Mouse (Mus musculus): ENCODE measurements around the gene Dclre1b. TPM values are rescaled to one million over a fixed set of nuclear protein-coding genes. Genes with fewer than 3 reads are reported as not detected.
A peak's percentile ranks its signal among the peaks of the same experiment; 100 is the strongest.

The Dclre1b gene
- polyA plus RNA-seq, 1 experiment: 17.6 TPM

- H3K27ac ChIP-seq (ENCODE audit: control insufficient read depth, insufficient read depth, low read depth, low read length, poor library complexity): no peak overlapping the region
- 48% methylated on average over 11 of the region's 11 CpGs for WGBS
- H3K4me1 ChIP-seq (ENCODE audit: control insufficient read depth, insufficient read depth, low read length): peaks cover 13% of the 10 kb centered on the region
- no peak for TF ChIP-seq CTCF (IDR thresholded peaks at IDR 0.05; ENCODE audit: control insufficient read depth, insufficient read depth, low read length)
- TF ChIP-seq POLR2A (IDR thresholded peaks at IDR 0.05; ENCODE audit: borderline replicate concordance, control insufficient read depth, low read depth, low read length): no peak
- H3K4me3 ChIP-seq (replicated peaks; ENCODE audit: control insufficient read depth, low read depth, low read length): no peak overlapping the region
These were observed 31.3 kb downstream of the Dclre1b start for GRCm38 (mm10) chr3:103777940-103778339.

DNA sequence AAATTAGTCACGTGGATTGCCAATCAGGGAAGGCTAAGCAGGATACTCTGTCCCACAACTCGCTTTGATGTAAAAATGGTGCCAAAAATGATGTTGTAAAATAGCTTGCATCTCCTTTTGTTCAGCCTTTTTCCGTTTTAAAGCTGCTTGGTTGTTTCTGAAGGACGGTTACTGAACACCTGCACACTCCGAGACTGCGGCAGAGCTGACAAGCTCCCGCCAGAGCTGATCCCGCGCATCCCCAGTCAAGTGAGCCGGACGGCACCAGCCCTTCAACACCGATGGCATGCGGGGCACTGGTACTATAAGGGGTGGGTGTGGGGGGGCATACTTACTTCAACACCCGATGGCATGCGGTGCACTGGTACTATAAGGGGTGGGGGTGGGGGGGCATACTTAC is 35.2 kb downstream of the Dclre1b start:
- no peak for TF ChIP-seq POLR2A (IDR thresholded peaks at IDR 0.05; ENCODE audit: borderline replicate concordance, control insufficient read depth, low read depth, low read length)
- TF ChIP-seq CTCF (IDR thresholded peaks at IDR 0.05; ENCODE audit: control insufficient read depth, insufficient read depth, low read length): no peak
- H3K4me3 ChIP-seq (replicated peaks; ENCODE audit: control insufficient read depth, low read depth, low read length): no peak overlapping the region
- 15% methylated on average over 15 of the region's 15 CpGs for WGBS
- no peak overlapping the region for H3K27ac ChIP-seq (ENCODE audit: control insufficient read depth, insufficient read depth, low read depth, low read length, poor library complexity)
- H3K4me1 ChIP-seq (ENCODE audit: control insufficient read depth, insufficient read depth, low read length): peaks cover 10% of the 10 kb centered on the region

GRCm38 (mm10) chr3:103773508-103773907 is 35.7 kb downstream of the Dclre1b start:
- H3K4me3 ChIP-seq (replicated peaks; ENCODE audit: control insufficient read depth, low read depth, low read length): no peak overlapping the region
- 14% methylated on average over 3 of the region's 3 CpGs for WGBS
- TF ChIP-seq POLR2A (IDR thresholded peaks at IDR 0.05; ENCODE audit: borderline replicate concordance, control insufficient read depth, low read depth, low read length) (no peak), CTCF (IDR thresholded peaks at IDR 0.05; ENCODE audit: control insufficient read depth, insufficient read depth, low read length) (no peak)
- peak overlapping the region; percentile 72 for H3K27ac ChIP-seq (ENCODE audit: control insufficient read depth, insufficient read depth, low read depth, low read length, poor library complexity)
- H3K4me1 ChIP-seq (ENCODE audit: control insufficient read depth, insufficient read depth, low read length): peaks cover 7% of the 10 kb centered on the region

DNA sequence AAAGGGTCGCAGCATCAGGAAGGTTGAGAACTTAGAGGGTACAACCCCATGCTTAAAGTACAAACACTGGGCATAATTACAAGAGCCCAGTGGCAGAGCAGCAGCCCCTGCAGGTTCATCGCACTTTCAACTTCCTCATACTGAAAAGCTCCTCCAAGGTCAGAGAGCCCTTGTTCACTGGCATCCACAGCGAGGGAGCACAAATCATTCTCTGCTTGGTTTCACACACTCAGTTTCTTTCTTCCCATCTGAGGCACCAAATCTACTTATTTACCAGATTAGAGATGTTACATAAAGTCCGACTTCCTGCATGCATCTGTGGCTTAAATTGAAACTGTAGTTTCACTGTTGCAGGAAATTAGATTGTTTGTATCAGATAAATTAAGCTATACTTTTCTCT is 36.4 kb downstream of the Dclre1b start:
- WGBS: 2% methylated on average over 4 of the region's 4 CpGs
- H3K4me3 ChIP-seq (replicated peaks; ENCODE audit: control insufficient read depth, low read depth, low read length): no peak overlapping the region
- no peak overlapping the region; the same call in 1 of the 2 replicates for H3K27ac ChIP-seq (ENCODE audit: control insufficient read depth, insufficient read depth, low read depth, low read length, poor library complexity)
- H3K4me1 ChIP-seq (ENCODE audit: control insufficient read depth, insufficient read depth, low read length): peaks cover 4% of the 10 kb centered on the region
- no peak for TF ChIP-seq POLR2A (IDR thresholded peaks at IDR 0.05; ENCODE audit: borderline replicate concordance, control insufficient read depth, low read depth, low read length)
- TF ChIP-seq CTCF (IDR thresholded peaks at IDR 0.05; ENCODE audit: control insufficient read depth, insufficient read depth, low read length): no peak

DNA sequence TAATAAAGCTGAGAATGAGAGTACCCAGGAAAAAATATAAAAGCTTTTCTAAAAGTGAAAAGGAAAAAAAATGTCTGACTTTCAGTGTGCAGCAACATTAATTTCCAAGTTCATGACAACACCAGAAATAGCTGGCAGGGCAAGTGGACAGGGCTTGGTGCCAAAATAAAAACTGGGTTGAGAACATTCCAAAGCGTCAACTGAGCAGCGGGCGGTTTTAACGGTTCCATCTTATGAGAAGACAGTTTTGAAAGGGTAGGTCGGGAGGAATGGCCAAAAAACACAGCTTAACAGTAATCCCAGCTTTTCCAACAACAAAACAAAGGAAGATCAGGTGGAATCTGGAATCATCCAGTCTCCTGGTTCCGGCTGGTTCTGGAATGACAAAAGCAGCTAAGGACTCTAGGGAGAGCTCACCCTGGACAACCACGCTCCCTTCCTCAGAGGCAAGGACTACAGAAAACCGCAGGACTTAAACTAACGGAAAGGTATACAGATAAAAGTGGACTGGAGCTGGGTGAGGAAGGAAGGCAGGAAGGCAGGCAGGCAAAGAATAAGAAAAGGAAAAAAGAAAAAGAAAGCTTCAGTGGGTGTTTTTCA is 37.6 kb downstream of the Dclre1b start:
- Histone ChIP-seq H3K4me3 (replicated peaks; ENCODE audit: control insufficient read depth, low read depth, low read length) (no peak overlapping the region), H3K27ac (ENCODE audit: control insufficient read depth, insufficient read depth, low read depth, low read length, poor library complexity) (no peak overlapping the region), H3K4me1 (ENCODE audit: control insufficient read depth, insufficient read depth, low read length) (peaks cover 4% of the 10 kb centered on the region)
- WGBS: 18% methylated on average over 9 of the region's 9 CpGs
- TF ChIP-seq POLR2A (IDR thresholded peaks at IDR 0.05; ENCODE audit: borderline replicate concordance, control insufficient read depth, low read depth, low read length): no peak

DNA sequence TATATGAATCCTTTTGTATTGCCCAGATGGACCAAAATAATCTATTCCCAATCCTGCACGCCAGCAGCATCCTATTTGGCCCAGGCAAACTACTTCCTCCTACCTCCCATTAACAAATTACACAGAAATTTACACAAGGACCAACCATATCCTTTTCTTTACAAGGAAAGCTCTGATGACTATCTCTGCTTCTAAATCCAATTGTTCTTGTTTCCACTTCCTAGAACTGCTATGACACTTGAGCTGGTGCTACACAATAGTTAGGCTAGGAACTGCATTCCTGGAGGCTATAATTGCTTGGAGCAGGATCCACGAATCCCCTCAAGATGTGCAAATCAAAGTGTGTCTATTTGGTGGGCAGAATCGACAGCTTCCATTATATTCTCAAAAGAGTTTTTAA is 42.5 kb downstream of the Dclre1b start:
- TF ChIP-seq CTCF (IDR thresholded peaks at IDR 0.05; ENCODE audit: control insufficient read depth, insufficient read depth, low read length): no peak
- no peak for TF ChIP-seq POLR2A (IDR thresholded peaks at IDR 0.05; ENCODE audit: borderline replicate concordance, control insufficient read depth, low read depth, low read length)
- no peak overlapping the region for H3K4me3 ChIP-seq (replicated peaks; ENCODE audit: control insufficient read depth, low read depth, low read length)
- WGBS: 74% methylated on average over 3 of the region's 3 CpGs
- H3K4me1 ChIP-seq (ENCODE audit: control insufficient read depth, insufficient read depth, low read length): no peaks in the 10 kb centered on the region; the same call in 1 of the 2 replicates
- H3K27ac ChIP-seq (ENCODE audit: control insufficient read depth, insufficient read depth, low read depth, low read length, poor library complexity): no peak overlapping the region

- Histone ChIP-seq H3K4me1 (ENCODE audit: control insufficient read depth, insufficient read depth, low read length) (no peaks in the 10 kb centered on the region), H3K4me3 (replicated peaks; ENCODE audit: control insufficient read depth, low read depth, low read length) (no peak overlapping the region), H3K27ac (ENCODE audit: control insufficient read depth, insufficient read depth, low read depth, low read length, poor library complexity) (no peak overlapping the region)
- 83% methylated on average over 5 of the region's 5 CpGs for WGBS
- TF ChIP-seq CTCF (IDR thresholded peaks at IDR 0.05; ENCODE audit: control insufficient read depth, insufficient read depth, low read length) (no peak), POLR2A (IDR thresholded peaks at IDR 0.05; ENCODE audit: borderline replicate concordance, control insufficient read depth, low read depth, low read length) (no peak)
These were observed 49.8 kb downstream of the Dclre1b start for GRCm38 (mm10) chr3:103759261-103759970.

- WGBS: 91% methylated on average over 7 of the region's 7 CpGs
- TF ChIP-seq POLR2A (IDR thresholded peaks at IDR 0.05; ENCODE audit: borderline replicate concordance, control insufficient read depth, low read depth, low read length) (no peak), CTCF (IDR thresholded peaks at IDR 0.05; ENCODE audit: control insufficient read depth, insufficient read depth, low read length) (no peak)
- Histone ChIP-seq H3K27ac (ENCODE audit: control insufficient read depth, insufficient read depth, low read depth, low read length, poor library complexity) (no peak overlapping the region), H3K4me3 (replicated peaks; ENCODE audit: control insufficient read depth, low read depth, low read length) (no peak overlapping the region), H3K4me1 (ENCODE audit: control insufficient read depth, insufficient read depth, low read length) (no peaks in the 10 kb centered on the region)
These were observed 50.8 kb downstream of the Dclre1b start for GRCm38 (mm10) chr3:103758456-103758855.

Data from bone marrow, adult 2 months (tissue).